Mouse (Mus musculus) bone marrow macrophage, adult 2 months (primary cell): ENCODE data around the gene Tfap2e.

Source experiments
- CTCF ChIP-seq: IDR thresholded peaks from 2 replicates; pipeline ENCODE4 v1.5.1; 2012; ENCODE audit warnings: low read depth, mild to moderate bottlenecking, low read length, moderate library complexity
- POLR2A ChIP-seq: IDR thresholded peaks from 2 replicates; pipeline ENCODE4 v1.6.1; 2012; ENCODE audit warnings: mild to moderate bottlenecking, low read depth, low read length, borderline replicate concordance

- no peak for TF ChIP-seq CTCF
- TF ChIP-seq POLR2A = no peak
Measured at GRCm38 (mm10) chr4:126734001-126734603, 1.9 kb downstream of the Tfap2e start.
